Mouse (Mus musculus) gastrocnemius, postnatal 14 days (tissue): ENCODE measurements around the gene Pom121l2. TPM values are rescaled to one million over a fixed set of nuclear protein-coding genes. Genes with fewer than 3 reads are reported as not detected.

Experiments used
- DNase-seq: peaks from one replicate; pipeline ENCODE4 v3.0.0; 2021; ENCODE audit warnings: mixed read lengths
- intact Hi-C: fragments of 180-260 bp; cut with DNase I; formaldehyde crosslinking; loops from one replicate; pipeline ENCODE4 v1.15.1; 2025; ENCODE audit warnings: low total_unique reads
- total RNA-seq, 2 experiments: library from RNA; stranded (reverse); gene quantifications; 2 replicates each; pipeline ENCODE4 v1.2.3; 2021

Gene Pom121l2
- total RNA-seq, 2 experiments from 2014 or later, result not detected

- no peak for DNase-seq
- intact Hi-C loops, result loop anchor here (10.0 kb wide), 1 partner anchor 159 kb away; no protein-coding TSS in a partner anchor
Measured at GRCm38 (mm10) chr13:22013716-22014115, 32.7 kb downstream of the Pom121l2 start.

- intact Hi-C loops, result loop anchor here (10.0 kb wide), 1 partner anchor 160 kb away; no protein-coding TSS in a partner anchor
Measured at GRCm38 (mm10) chr13:22014411-22014845, 33.4 kb downstream of the Pom121l2 start.

GRCm38 (mm10) chr13:22015479-22016450 is 34.8 kb downstream of the Pom121l2 start:
- intact Hi-C loops, result loop anchor here (5.0 to 10.0 kb wide), 2 partner anchors 33 to 161 kb away; partner anchors contain the start of gene Pom121l2

More at GRCm38 (mm10) chr13:22014411-22014845, 33.4 kb downstream of the Pom121l2 start:
- DNase-seq, result no peak

GRCm38 (mm10) chr13:22019934-22020835 is 39.2 kb downstream of the Pom121l2 start:
- DNase-seq, result no peak
- intact Hi-C loops, result loop anchor here (5.0 to 10.0 kb wide), 4 partner anchors 38 to 1505 kb away; partner anchors contain the start of gene Pom121l2

More at GRCm38 (mm10) chr13:22015479-22016450, 34.8 kb downstream of the Pom121l2 start:
- peak; percentile 49 for DNase-seq

- intact Hi-C loops, result loop anchor here (10.0 kb wide), 2 partner anchors 1414 to 1504 kb away; no protein-coding TSS in a partner anchor
- DNase-seq, result peak; percentile 49
Measured at GRCm38 (mm10) chr13:22020901-22021339, 39.9 kb downstream of the Pom121l2 start.

GRCm38 (mm10) chr13:22021581-22021980 is 40.6 kb downstream of the Pom121l2 start:
- no peak for DNase-seq
- intact Hi-C loops, result loop anchor here (10.0 kb wide), 2 partner anchors 1413 to 1503 kb away; no protein-coding TSS in a partner anchor

GRCm38 (mm10) chr13:22022241-22022640 is 41.2 kb downstream of the Pom121l2 start:
- intact Hi-C loops, result loop anchor here (10.0 kb wide), 2 partner anchors 1413 to 1503 kb away; no protein-coding TSS in a partner anchor
- peak; percentile 68 for DNase-seq

GRCm38 (mm10) chr13:22026058-22027031 is 45.4 kb downstream of the Pom121l2 start:
- DNase-seq, result peak; percentile 76
- intact Hi-C loops, result loop anchor here (10.0 kb wide), 2 partner anchors 1408 to 1498 kb away; no protein-coding TSS in a partner anchor

GRCm38 (mm10) chr13:22028673-22029460 is 47.9 kb downstream of the Pom121l2 start:
- peak; percentile 91 for DNase-seq
- intact Hi-C loops, result loop anchor here (10.0 kb wide), 2 partner anchors 1406 to 1496 kb away; no protein-coding TSS in a partner anchor

GRCm38 (mm10) chr13:22029928-22030327 is 48.9 kb downstream of the Pom121l2 start:
- DNase-seq, result no peak
- intact Hi-C loops, result loop anchor here (10.0 kb wide), 3 partner anchors 205 to 1495 kb away; no protein-coding TSS in a partner anchor

GRCm38 (mm10) chr13:22030493-22030892 is 49.5 kb downstream of the Pom121l2 start:
- no peak for DNase-seq
- intact Hi-C loops, result loop anchor here (10.0 kb wide), 1 partner anchor 206 kb away; no protein-coding TSS in a partner anchor

- intact Hi-C loops, result loop anchor here (10.0 kb wide), 1 partner anchor 209 kb away; no protein-coding TSS in a partner anchor
- DNase-seq, result no peak
Measured at GRCm38 (mm10) chr13:22033741-22034442, 52.9 kb downstream of the Pom121l2 start.

- intact Hi-C loops, result loop anchor here (10.0 kb wide), 1 partner anchor 210 kb away; no protein-coding TSS in a partner anchor
Measured at GRCm38 (mm10) chr13:22034443-22035266, 53.7 kb downstream of the Pom121l2 start.

GRCm38 (mm10) chr13:22035267-22036148 is 54.5 kb downstream of the Pom121l2 start, which contains the start of the genes Hist1h2ah and Hist1h2bk:
Gene Hist1h2ah (minus strand): TSS chr13:22035568.
Gene Hist1h2bk (plus strand): TSS chr13:22035870.
- peak; percentile 63 for DNase-seq
- intact Hi-C loops, result loop anchor here (10.0 kb wide), 1 partner anchor 211 kb away; no protein-coding TSS in a partner anchor

More at GRCm38 (mm10) chr13:22034443-22035266, 53.7 kb downstream of the Pom121l2 start:
- no peak for DNase-seq
